Mouse (Mus musculus) embryo, embryonic 10 days (tissue): ENCODE results near the gene Nqo2.
"Not testable (repeated sequence)": the region's sequence is repeated elsewhere in the genome, so short reads cannot be mapped to it uniquely, and the experiment has no call there.

Source experiments
- DNase-seq: peaks from one replicate; pipeline ENCODE4 v3.0.0-alpha.2; 2015; ENCODE audit warnings: low spot score

Nqo2 gene

DNA sequence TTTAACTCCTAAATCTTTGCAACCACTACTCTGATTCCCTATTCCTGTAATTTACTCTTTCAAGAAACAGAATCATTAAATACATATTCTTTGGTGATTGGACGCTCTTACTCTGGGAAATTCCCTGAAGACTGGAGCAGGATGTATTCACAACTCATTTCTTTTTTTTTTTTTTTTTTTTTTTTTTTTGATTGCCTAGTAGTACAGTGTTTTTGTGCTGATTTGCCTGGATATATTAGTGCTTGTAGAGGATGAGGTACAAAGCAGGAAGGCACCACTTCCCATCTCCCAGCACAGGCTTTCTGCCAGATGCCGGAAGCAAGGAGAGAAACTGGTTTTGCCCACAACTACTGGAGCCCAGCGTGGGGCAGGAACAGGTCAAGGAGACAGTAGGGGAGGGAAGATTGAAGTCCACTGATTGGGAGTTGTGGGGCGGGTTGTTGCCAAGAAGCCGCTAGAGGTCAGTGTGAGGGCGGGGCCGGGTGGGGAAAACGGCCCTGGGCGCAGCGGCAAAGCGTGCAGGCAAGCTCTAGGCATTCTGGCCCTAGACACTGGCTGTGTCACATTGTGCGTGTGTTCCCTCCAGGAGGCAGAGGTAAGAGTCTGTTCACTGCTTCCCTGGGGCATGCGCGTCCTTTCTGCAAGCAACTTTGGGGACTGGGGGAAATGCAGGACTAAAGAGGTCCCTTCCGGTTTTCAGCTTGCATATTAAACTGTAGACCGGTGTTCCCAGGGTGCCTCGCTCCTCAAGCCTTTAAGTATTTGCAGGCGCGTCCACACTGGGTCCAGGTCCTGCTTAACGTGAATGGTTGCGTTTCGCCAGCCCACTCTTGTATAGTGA, at the start of gene Nqo2:
Gene Nqo2, plus strand, starts transcription at position 482 of the 841 bp plus-strand sequence.
- DNase-seq = peak; percentile 86

- no peak for DNase-seq
Measured at GRCm38 (mm10) chr13:33921041-33921440, 43.4 kb upstream of the Nqo2 start.

- no peak for DNase-seq
Measured at GRCm38 (mm10) chr13:33921699-33922098, 42.8 kb upstream of the Nqo2 start.

- DNase-seq = no peak
Measured at GRCm38 (mm10) chr13:33930281-33930680, 34.2 kb upstream of the Nqo2 start.

DNA sequence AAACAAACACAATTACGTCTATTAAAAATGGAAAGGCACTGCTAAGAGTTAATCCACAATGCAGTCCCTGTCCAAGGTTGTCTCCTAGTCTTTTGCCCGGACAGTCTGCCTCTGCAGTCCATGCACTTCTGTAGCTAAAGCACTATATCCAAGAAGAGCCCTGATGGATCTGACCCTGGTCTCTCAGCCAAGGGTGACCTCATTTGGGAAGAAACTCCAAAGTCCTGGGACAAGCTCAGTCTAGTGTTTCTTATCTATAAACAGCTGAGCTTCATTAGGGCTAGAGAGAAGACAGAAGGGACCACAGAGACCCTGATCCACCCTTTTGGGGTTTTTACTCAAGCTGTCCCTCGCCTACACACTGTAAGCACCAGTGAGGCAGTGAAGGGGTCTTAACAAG, 33.6 kb upstream of the Nqo2 start:
- DNase-seq = no peak

- no peak for DNase-seq
Measured at GRCm38 (mm10) chr13:33934743-33935142, 29.7 kb upstream of the Nqo2 start.

- DNase-seq = peak; percentile 70
Measured at GRCm38 (mm10) chr13:33935465-33936181, 28.9 kb upstream of the Nqo2 start.

DNA sequence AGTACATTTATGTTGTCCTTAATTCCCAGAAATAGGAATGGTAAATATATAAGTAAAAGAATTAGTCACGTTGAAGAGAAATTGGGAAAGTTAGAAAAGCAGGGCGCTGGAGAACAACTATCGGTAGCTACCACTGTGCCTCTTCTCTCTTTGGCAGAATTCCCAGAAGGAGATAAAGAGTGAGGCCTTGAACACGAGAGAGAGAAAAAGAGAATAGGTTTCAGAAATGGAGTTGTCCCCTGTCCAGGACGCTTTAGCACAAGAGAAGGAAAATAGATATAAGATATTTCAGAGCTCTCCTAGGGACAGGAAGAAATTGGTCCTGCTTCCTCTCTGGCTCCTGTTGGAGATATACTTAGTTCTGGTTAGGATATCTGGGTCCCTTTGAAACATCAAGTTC, 27.3 kb upstream of the Nqo2 start:
- DNase-seq = no peak

DNA sequence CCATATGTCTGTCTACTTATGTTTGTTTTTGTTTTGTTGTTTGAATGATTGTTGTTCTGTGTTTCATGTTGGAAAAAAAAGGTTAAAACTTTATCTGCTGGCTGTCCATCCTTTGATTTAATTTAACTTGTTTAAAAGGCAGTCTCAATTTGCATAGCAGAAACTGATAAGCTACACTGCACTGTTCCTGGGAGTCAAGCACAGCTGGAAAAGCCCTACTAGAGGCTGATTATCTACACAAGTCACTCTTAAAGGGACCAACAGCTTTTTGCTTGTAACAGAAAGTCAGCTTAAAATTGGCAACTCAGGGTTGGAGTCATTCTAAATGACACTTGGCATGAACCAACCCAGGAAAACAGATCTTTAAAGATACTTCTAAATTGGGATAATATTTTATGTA, 26.9 kb upstream of the Nqo2 start:
- DNase-seq = not testable (repeated sequence)

DNA sequence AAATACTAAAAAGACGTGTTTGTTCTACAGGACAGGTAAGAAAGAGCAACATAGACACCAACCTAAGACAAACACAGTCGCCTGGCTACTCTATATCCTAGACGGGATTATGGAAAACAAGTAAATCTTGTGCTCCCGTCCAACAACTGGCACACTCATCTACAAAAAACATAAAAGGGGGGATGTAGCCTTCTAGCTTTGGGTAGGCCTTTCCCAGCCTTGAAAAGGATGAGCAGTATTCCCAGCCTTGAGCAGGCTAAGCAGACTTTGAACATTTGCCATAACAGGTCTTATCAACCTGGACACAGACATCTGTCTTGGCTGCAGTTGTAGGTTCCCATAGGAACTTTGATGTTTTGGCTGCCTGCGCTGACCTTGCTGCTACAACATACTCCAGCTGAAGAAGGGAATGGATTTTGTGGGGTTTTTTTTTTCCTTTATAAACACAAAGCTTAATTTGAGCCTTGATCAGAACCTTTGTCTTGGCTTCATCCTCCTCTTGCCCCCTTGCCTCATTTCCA, 23.1 kb upstream of the Nqo2 start:
- DNase-seq = no peak

GRCm38 (mm10) chr13:33942212-33942779, 22.2 kb upstream of the Nqo2 start:
- DNase-seq = peak; percentile 9

- DNase-seq = no peak
Measured at GRCm38 (mm10) chr13:33951308-33952074, 13.0 kb upstream of the Nqo2 start.

- DNase-seq = no peak
Measured at GRCm38 (mm10) chr13:33952075-33952449, 12.4 kb upstream of the Nqo2 start.

DNA sequence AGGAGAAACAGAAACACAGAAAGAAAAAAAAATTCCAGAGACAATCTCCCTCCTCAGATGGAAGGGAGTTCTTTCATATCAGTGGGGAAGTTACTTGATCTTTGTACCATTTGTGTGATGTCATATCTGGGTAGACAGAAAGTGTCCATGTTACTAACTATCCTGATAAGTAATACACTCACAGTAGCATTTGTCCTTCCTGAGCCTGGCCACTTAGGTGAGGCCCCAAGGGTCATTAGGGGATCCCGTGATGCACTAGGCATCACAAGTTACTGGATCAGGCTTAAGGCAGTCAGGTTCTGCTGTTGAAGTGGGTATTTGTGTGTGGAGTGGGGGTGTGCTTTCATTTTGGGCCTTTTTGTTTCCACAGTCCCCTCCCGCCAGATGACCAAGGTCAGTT, 11.5 kb upstream of the Nqo2 start:
- no peak for DNase-seq

- DNase-seq = peak; percentile 55
Measured at GRCm38 (mm10) chr13:33956571-33957421, 7.7 kb upstream of the Nqo2 start.

GRCm38 (mm10) chr13:33959771-33960170, 4.7 kb upstream of the Nqo2 start:
- no peak for DNase-seq

GRCm38 (mm10) chr13:33965056-33966024, 853 bp downstream of the Nqo2 start:
- DNase-seq = peak; percentile 13

DNA sequence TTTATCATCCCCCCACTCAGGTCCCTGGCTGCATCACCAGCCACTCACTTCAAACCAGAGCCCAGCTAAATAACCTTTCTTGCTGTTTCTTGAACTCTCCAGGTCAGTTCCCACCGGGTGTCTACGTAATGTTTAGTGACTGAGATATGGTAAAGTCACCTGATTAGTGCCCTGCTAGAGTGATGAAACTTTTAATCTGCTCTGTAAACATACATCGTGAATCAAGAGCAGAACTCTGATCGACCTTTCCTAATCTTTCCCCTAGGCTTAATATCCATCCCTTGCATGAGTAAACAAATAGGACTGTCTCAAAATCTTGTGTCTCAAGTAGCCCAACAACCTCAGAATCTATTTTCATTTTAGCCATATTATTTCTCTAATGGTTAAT, 1.5 kb downstream of the Nqo2 start:
- no peak for DNase-seq

GRCm38 (mm10) chr13:33966574-33966973, 2.1 kb downstream of the Nqo2 start:
- DNase-seq = no peak

DNA sequence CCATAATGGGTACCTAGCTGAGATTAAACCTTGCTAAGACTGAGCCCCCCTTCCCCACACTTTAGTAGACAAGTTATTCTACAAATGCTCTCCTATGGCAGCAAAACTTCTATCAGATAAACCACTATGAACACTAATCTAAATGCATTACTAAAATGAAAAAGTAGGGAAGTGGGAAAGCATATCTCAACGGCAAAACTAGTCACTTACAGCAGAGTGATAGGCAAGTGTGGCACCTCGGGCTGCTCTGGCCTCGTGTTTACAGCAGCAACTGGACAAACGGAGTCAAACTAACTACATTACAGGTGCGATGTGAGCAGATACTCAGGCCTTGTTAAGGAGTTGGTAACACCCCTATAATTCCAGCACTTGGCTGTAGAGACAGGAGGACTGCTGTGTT, 25.1 kb downstream of the Nqo2 start:
- no peak for DNase-seq
